Mouse (Mus musculus): ENCODE results near the gene Ankrd34a. TPM values are rescaled to one million over a fixed set of nuclear protein-coding genes. Genes with fewer than 3 reads are reported as not detected.

The Ankrd34a gene
- total and polyA plus RNA-seq, 3 experiments = 0.04 to 0.11 TPM; not detected in 1

DNA sequence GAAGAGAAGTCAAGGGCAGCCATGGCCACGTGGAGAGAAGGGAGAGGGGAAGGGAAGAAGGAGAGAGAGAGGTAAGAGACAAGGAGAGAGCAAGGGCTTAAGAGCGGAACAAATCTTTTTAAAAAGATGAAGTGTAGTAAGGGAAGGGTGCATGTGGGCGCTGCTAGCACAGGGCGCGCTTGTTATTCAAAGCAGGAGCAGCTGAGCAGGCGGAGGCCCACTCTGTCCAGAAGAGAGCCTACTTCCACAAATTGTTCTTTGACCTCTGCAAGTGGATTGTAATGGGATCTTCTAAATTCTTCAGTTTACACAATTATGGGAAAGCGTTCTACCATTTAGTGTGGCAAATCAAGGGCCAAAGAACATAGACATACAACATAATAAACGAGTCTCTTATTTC lies 27.8 kb upstream of the Ankrd34a start:
- dilution Hi-C loops (cut with MboI; ENCODE audit: extremely low pct_ligation_motif_present, extremely low pct_unique_long_range_greater_than_20kb, low sequenced_read_pairs) (no loop called here), in situ Hi-C loops (cut with MboI; ENCODE audit: low pct_ligation_motif_present, low pct_unique_long_range_greater_than_20kb, low sequenced_read_pairs) (no loop called here)
- peaks cover 0 to 41% of the 10 kb centered on the region in 2 experiments; a peak in 3 of 4 replicates for H3K4me1 ChIP-seq (ENCODE audit: control insufficient read depth in 1 of 2, insufficient read depth in 2 of 2)
- H3K36me3 ChIP-seq (replicated peaks in 1 of 2; ENCODE audit: control insufficient read depth in 1 of 2, insufficient read depth in 1 of 2, low read length in 1 of 2) = no peaks in the 10 kb centered on the region
- no peak overlapping the region for H3K4me2 ChIP-seq (ENCODE audit: insufficient read depth, low read depth, poor library complexity, severe bottlenecking)
- no peak overlapping the region for H3K4me3 ChIP-seq (replicated peaks in 1 of 3; ENCODE audit: low read depth in 2 of 3, low read length in 2 of 3, poor library complexity in 1 of 3)
- no peak for DNase-seq (ENCODE audit: extremely low read depth)
- no peaks in the 10 kb centered on the region for H3K9me3 ChIP-seq (replicated peaks; ENCODE audit: low read length)
- no peaks in the 10 kb centered on the region for H3K79me2 ChIP-seq (replicated peaks; ENCODE audit: control insufficient read depth, extremely low read depth, insufficient read depth, poor library complexity, severe bottlenecking)
- H3K27me3 ChIP-seq (replicated peaks) = no peaks in the 10 kb centered on the region
- H3K27ac ChIP-seq (ENCODE audit: insufficient read depth, low read depth) = no peak overlapping the region
- TF ChIP-seq ZMIZ1 (IDR thresholded peaks at IDR 0.05; ENCODE audit: low read depth, low read length) (no peak), TBP (conservative IDR thresholded peaks at IDR 0.05; ENCODE audit: low read depth, low read length) (no peak), MEF2A (IDR thresholded peaks at IDR 0.05; ENCODE audit: borderline replicate concordance, low read depth, low read length) (no peak), PAX5 (IDR thresholded peaks at IDR 0.05; ENCODE audit: low read length) (no peak), RAD21 (IDR thresholded peaks at IDR 0.05; ENCODE audit: low read depth, low read length) (no peak), MAFK (IDR thresholded peaks at IDR 0.05; ENCODE audit: insufficient replicate concordance, low read length) (no peak), POLR2AphosphoS2 (IDR thresholded peaks at IDR 0.05; ENCODE audit: low read depth, low read length) (no peak), ELF1 (IDR thresholded peaks at IDR 0.05; ENCODE audit: low read depth, low read length) (no peak), ETS1 (conservative IDR thresholded peaks at IDR 0.05; ENCODE audit: low read depth, low read length) (no peak), GABPA (IDR thresholded peaks at IDR 0.05; ENCODE audit: insufficient replicate concordance, low read depth, low read length) (no peak), EP300 (IDR thresholded peaks at IDR 0.05; ENCODE audit: low read length) (no peak), E2F4 (IDR thresholded peaks at IDR 0.05; ENCODE audit: insufficient replicate concordance, low read depth, low read length) (no peak), ZC3H11A (IDR thresholded peaks at IDR 0.05; ENCODE audit: low read depth, low read length) (no peak), UBTF (IDR thresholded peaks at IDR 0.05; ENCODE audit: low read depth, low read length) (no peak), USF2 (conservative IDR thresholded peaks at IDR 0.05; ENCODE audit: low read depth, low read length) (no peak), SMC3 (IDR thresholded peaks at IDR 0.05; ENCODE audit: low read depth, low read length) (no peak), BHLHE40 (IDR thresholded peaks at IDR 0.05; ENCODE audit: low read depth, low read length) (no peak)
- H3K9ac ChIP-seq (ENCODE audit: insufficient read depth, low read depth) = no peak overlapping the region

DNA sequence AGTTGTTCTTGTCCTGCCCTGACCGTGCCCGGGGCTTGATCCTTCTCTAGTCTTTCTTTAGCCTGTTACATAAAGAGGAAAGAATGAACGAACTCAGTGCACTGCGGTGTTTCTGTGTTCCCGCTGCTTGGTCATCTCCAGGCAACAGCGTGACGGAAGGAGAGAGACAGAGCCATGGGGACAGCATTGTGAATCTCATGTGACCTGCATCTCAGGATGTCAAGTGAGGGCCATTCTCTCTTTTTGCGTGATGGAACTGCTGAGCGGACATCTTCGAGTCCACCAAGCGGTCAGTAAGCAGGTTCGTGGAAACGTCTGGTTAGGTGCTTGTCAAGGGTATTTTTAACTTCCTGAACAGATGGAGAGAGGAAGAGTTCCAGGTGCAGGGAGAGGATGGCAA lies 26.9 kb upstream of the Ankrd34a start:
- Histone ChIP-seq H3K36me3 (replicated peaks in 1 of 2; ENCODE audit: control insufficient read depth in 1 of 2, insufficient read depth in 1 of 2, low read length in 1 of 2) (no peaks in the 10 kb centered on the region), H3K9ac (ENCODE audit: insufficient read depth, low read depth) (no peak overlapping the region), H3K4me2 (ENCODE audit: insufficient read depth, low read depth, poor library complexity, severe bottlenecking) (no peak overlapping the region), H3K79me2 (replicated peaks; ENCODE audit: control insufficient read depth, extremely low read depth, insufficient read depth, poor library complexity, severe bottlenecking) (no peaks in the 10 kb centered on the region), H3K27ac (ENCODE audit: insufficient read depth, low read depth) (no peak overlapping the region), H3K4me3 (replicated peaks in 1 of 3; ENCODE audit: low read depth in 2 of 3, low read length in 2 of 3, poor library complexity in 1 of 3) (no peak overlapping the region), H3K27me3 (replicated peaks) (no peaks in the 10 kb centered on the region), H3K9me3 (replicated peaks; ENCODE audit: low read length) (no peaks in the 10 kb centered on the region), H3K4me1 (ENCODE audit: control insufficient read depth in 1 of 2, insufficient read depth in 2 of 2) (peaks cover 0 to 32% of the 10 kb centered on the region in 2 experiments; a peak in 3 of 4 replicates)
- DNase-seq (ENCODE audit: extremely low read depth) = no peak
- in situ Hi-C loops (cut with MboI; ENCODE audit: low pct_ligation_motif_present, low pct_unique_long_range_greater_than_20kb, low sequenced_read_pairs) = no loop called here
- dilution Hi-C loops (cut with MboI; ENCODE audit: extremely low pct_ligation_motif_present, extremely low pct_unique_long_range_greater_than_20kb, low sequenced_read_pairs) = no loop called here
- TF ChIP-seq SMC3 (IDR thresholded peaks at IDR 0.05; ENCODE audit: low read depth, low read length) = no peak

Measured in CH12.LX (cell line).